Mouse (Mus musculus) lung, embryonic 14.5 days (tissue): ENCODE measurements around the gene Spon1. TPM values are rescaled to one million over a fixed set of nuclear protein-coding genes. Genes with fewer than 3 reads are reported as not detected.

ENCODE experiments used
- ATAC-seq: fragments of 200-750 bp; cut with Nextera tagmentation; 2 replicates; pipeline ENCODE4 v1.8.0; 2017; ENCODE audit warnings: mild to moderate bottlenecking, moderate TSS enrichment, moderate library complexity; ENCODE audit not compliant: insufficient read depth
- DNase-seq: peaks from one replicate; pipeline ENCODE4 v3.0.0-alpha.2; 2015
- H3K27ac ChIP-seq: fragments of 300-500 bp; sonication (generic); 2 replicates; pipeline ENCODE4 v1.5.1; 2014; ENCODE audit warnings: low read depth, mild to moderate bottlenecking, moderate library complexity
- H3K27me3 ChIP-seq: fragments of 300-500 bp; sonication (generic); 2 replicates; pipeline ENCODE4 v1.6.1; 2014; ENCODE audit warnings: low read length, control low read depth; ENCODE audit not compliant: insufficient read depth
- H3K36me3 ChIP-seq: fragments of 300-500 bp; sonication (generic); 2 replicates; pipeline ENCODE4 v1.6.1; 2014; ENCODE audit warnings: control low read depth; ENCODE audit not compliant: insufficient read depth
- H3K4me1 ChIP-seq: fragments of 300-500 bp; sonication (generic); 2 replicates; pipeline ENCODE4 v1.6.1; 2014; ENCODE audit warnings: antibody characterized with exemption, control low read depth; ENCODE audit not compliant: insufficient read depth
- H3K4me2 ChIP-seq: fragments of 300-500 bp; sonication (generic); 2 replicates; pipeline ENCODE4 v1.6.1; 2014; ENCODE audit warnings: mild to moderate bottlenecking
- H3K4me3 ChIP-seq: fragments of 300-500 bp; sonication (generic); 2 replicates; pipeline ENCODE4 v1.5.1; 2014; ENCODE audit warnings: low read depth, low read length
- H3K9ac ChIP-seq: fragments of 300-500 bp; sonication (generic); 2 replicates; pipeline ENCODE4 v1.6.1; 2014
- H3K9me3 ChIP-seq: fragments of 300-500 bp; sonication (generic); 2 replicates; pipeline ENCODE4 v1.6.1; 2016; ENCODE audit warnings: low read depth, low read length, control low read depth
- CTCF ChIP-seq: IDR thresholded peaks from 2 replicates; pipeline ENCODE4 v1.5.1; 2016; ENCODE audit warnings: antibody characterized with exemption, low read depth
- WGBS: fragments of 180-500 bp; shearing (Covaris S2); extraction: QIAGEN DNeasy Blood & Tissue Kit; methylation state at CpG from one replicate; pipeline ENCODE4 v1.1.7; 2014; 5-methylcytosine and 5-hydroxymethylcytosine counted together
- polyA plus RNA-seq: library from polyadenylated mRNA; unstranded; fragments of >200 nt; fragmentation: Nextera tagmentation; extraction: Ambion mirVana; gene quantifications from 2 replicates; pipeline ENCODE4 v1.2.1, GENCODE M21; 2014

The Spon1 gene
- polyA plus RNA-seq, 1 experiment from 2014 or later: 2.5 TPM

GRCm38 (mm10) chr7:113823026-113823425 lies 57.2 kb downstream of the Spon1 start:
- ATAC-seq (no peak), DNase-seq (no peak)
- WGBS: 39% methylated on average over 3 of the region's 3 CpGs
- H3K4me1 ChIP-seq: no peaks in the 10 kb centered on the region; the same call in 1 of the 2 replicates
- no peak for TF ChIP-seq CTCF
- no peaks in the 10 kb centered on the region for H3K27me3 ChIP-seq
- H3K9me3 ChIP-seq: no peaks in the 10 kb centered on the region
- no peak overlapping the region for H3K4me3 ChIP-seq
- no peak overlapping the region for H3K27ac ChIP-seq
- no peak overlapping the region for H3K4me2 ChIP-seq
- H3K36me3 ChIP-seq: no peaks in the 10 kb centered on the region
- H3K9ac ChIP-seq: no peak overlapping the region

GRCm38 (mm10) chr7:113824651-113825050 lies 58.9 kb downstream of the Spon1 start:
- no peak for ATAC-seq

GRCm38 (mm10) chr7:113825498-113826205 lies 59.9 kb downstream of the Spon1 start:
- Histone ChIP-seq H3K9me3 (no peaks in the 10 kb centered on the region), H3K4me2 (no peak overlapping the region), H3K27me3 (no peaks in the 10 kb centered on the region), H3K4me1 (no peaks in the 10 kb centered on the region), H3K27ac (no peak overlapping the region), H3K36me3 (no peaks in the 10 kb centered on the region), H3K4me3 (no peak overlapping the region), H3K9ac (no peak overlapping the region)
- ATAC-seq: no peak
- TF ChIP-seq CTCF: no peak
- 58% methylated on average over 5 of the region's 5 CpGs for WGBS
- no peak for DNase-seq

More at GRCm38 (mm10) chr7:113824651-113825050, 58.9 kb downstream of the Spon1 start:
- 86% methylated on average over 6 of the region's 6 CpGs for WGBS
- Histone ChIP-seq H3K27me3 (no peaks in the 10 kb centered on the region), H3K9ac (no peak overlapping the region), H3K4me3 (no peak overlapping the region), H3K4me2 (no peak overlapping the region), H3K4me1 (no peaks in the 10 kb centered on the region), H3K9me3 (no peaks in the 10 kb centered on the region), H3K36me3 (no peaks in the 10 kb centered on the region), H3K27ac (no peak overlapping the region)
- no peak for DNase-seq
- no peak for TF ChIP-seq CTCF

GRCm38 (mm10) chr7:113826510-113826909 lies 60.7 kb downstream of the Spon1 start:
- H3K4me2 ChIP-seq: no peak overlapping the region
- no peaks in the 10 kb centered on the region for H3K27me3 ChIP-seq
- H3K4me3 ChIP-seq: no peak overlapping the region
- H3K9me3 ChIP-seq: no peaks in the 10 kb centered on the region
- H3K27ac ChIP-seq: no peak overlapping the region
- H3K4me1 ChIP-seq: no peaks in the 10 kb centered on the region
- 36% methylated on average over 1 of the region's 1 CpGs for WGBS
- H3K36me3 ChIP-seq: no peaks in the 10 kb centered on the region
- no peak overlapping the region for H3K9ac ChIP-seq
- TF ChIP-seq CTCF: no peak
- DNase-seq: no peak
- ATAC-seq: no peak

GRCm38 (mm10) chr7:113828122-113828571 lies 62.3 kb downstream of the Spon1 start:
- Histone ChIP-seq H3K27me3 (no peaks in the 10 kb centered on the region), H3K4me2 (no peak overlapping the region), H3K9me3 (no peaks in the 10 kb centered on the region), H3K4me1 (no peaks in the 10 kb centered on the region), H3K9ac (no peak overlapping the region), H3K27ac (no peak overlapping the region), H3K4me3 (no peak overlapping the region), H3K36me3 (no peaks in the 10 kb centered on the region)
- ATAC-seq (no peak), DNase-seq (no peak)
- 60% methylated on average over 2 of the region's 2 CpGs for WGBS
- no peak for TF ChIP-seq CTCF

GRCm38 (mm10) chr7:113828576-113828975 lies 62.8 kb downstream of the Spon1 start:
- H3K27me3 ChIP-seq: no peaks in the 10 kb centered on the region
- 56% methylated on average over 2 of the region's 2 CpGs for WGBS
- no peak for DNase-seq
- no peak overlapping the region for H3K4me2 ChIP-seq
- TF ChIP-seq CTCF: no peak
- no peak overlapping the region for H3K4me3 ChIP-seq
- H3K9me3 ChIP-seq: no peaks in the 10 kb centered on the region
- H3K4me1 ChIP-seq: no peaks in the 10 kb centered on the region
- ATAC-seq: no peak
- H3K27ac ChIP-seq: no peak overlapping the region
- no peaks in the 10 kb centered on the region for H3K36me3 ChIP-seq
- H3K9ac ChIP-seq: no peak overlapping the region

- ATAC-seq (no peak), DNase-seq (no peak)
- H3K9ac ChIP-seq: no peak overlapping the region
- H3K4me1 ChIP-seq: no peaks in the 10 kb centered on the region
- no peak for TF ChIP-seq CTCF
- no peaks in the 10 kb centered on the region for H3K36me3 ChIP-seq
- no peak overlapping the region for H3K4me3 ChIP-seq
- WGBS: 81% methylated on average over 4 of the region's 4 CpGs
- H3K27me3 ChIP-seq: no peaks in the 10 kb centered on the region
- no peaks in the 10 kb centered on the region for H3K9me3 ChIP-seq
- no peak overlapping the region for H3K27ac ChIP-seq
- no peak overlapping the region for H3K4me2 ChIP-seq
Observed at GRCm38 (mm10) chr7:113837151-113837550, 71.4 kb downstream of the Spon1 start.

- DNase-seq (no peak), ATAC-seq (no peak)
- Histone ChIP-seq H3K36me3 (no peaks in the 10 kb centered on the region), H3K4me3 (no peak overlapping the region), H3K9ac (no peak overlapping the region), H3K27ac (no peak overlapping the region), H3K27me3 (no peaks in the 10 kb centered on the region), H3K9me3 (no peaks in the 10 kb centered on the region), H3K4me2 (no peak overlapping the region), H3K4me1 (no peaks in the 10 kb centered on the region)
- 77% methylated on average over 8 of the region's 8 CpGs for WGBS
- no peak for TF ChIP-seq CTCF
Observed at GRCm38 (mm10) chr7:113839431-113839830, 73.6 kb downstream of the Spon1 start.
